Mouse (Mus musculus): Measurements from ENCODE around the gene Tmem233.

DNA sequence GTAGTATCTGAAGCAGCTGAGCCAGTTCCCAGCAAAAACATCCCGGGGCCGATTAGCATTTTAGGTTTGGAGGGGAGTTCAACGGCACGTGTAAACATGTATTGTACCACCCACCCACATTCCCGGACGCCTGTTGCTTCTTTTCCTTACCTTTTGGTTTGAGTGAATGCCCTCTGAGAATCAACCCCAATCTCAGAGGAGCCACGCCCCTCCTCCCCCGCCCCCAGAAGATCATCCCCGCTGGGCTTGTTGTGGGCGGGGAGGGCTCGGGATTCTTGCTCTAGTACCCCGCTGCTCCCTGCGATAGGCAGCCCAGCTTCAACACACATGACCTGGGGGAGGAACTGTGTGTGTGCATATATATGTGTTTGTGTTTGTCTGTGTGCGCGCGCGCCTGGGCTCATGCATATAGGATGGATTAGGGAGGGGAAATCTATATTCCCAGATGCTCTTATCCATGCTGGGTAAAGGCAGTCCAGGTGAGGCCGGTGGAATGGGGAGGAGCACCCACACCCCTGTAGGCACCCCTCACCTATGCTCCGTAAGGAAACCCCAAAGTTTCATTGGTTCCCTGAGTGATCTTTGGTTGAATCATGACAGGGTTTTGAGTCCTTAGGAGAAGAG, 52.4 kb downstream of the Tmem233 start:
- TF ChIP-seq POLR2A (IDR thresholded peaks at IDR 0.05; ENCODE audit: borderline replicate concordance, control insufficient read depth, low read depth, low read length) (no peak), CTCF (IDR thresholded peaks at IDR 0.05; ENCODE audit: control insufficient read depth, insufficient read depth, low read length) (no peak)
